Mouse (Mus musculus) heart, embryonic 14.5 days (tissue): ENCODE data around the gene Ugt1a2. TPM values are rescaled to one million over a fixed set of nuclear protein-coding genes. Genes with fewer than 3 reads are reported as not detected.

Source experiments
- ATAC-seq: fragments of 200-750 bp; cut with Nextera tagmentation; 2 replicates; pipeline ENCODE4 v1.8.0; 2017; ENCODE audit warnings: low read depth, moderate TSS enrichment; ENCODE audit not compliant: insufficient number of reproducible peaks, insufficient read depth, low FRiP score
- H3K27ac ChIP-seq, 2 experiments: fragments of 200-500 bp in 1 of 2; fragments of 300-500 bp in 1 of 2; sonication (generic) in 1 of 2; replicated peaks in 1 of 2; 2 replicates each; pipeline ENCODE4 v1.5.1; 2012 to 2014; ENCODE audit warnings: low read depth in 2 of 2, low read length in 2 of 2, control low read depth in 1 of 2, mild to moderate bottlenecking in 1 of 2, mixed read lengths in 1 of 2; ENCODE audit not compliant: control insufficient read depth in 1 of 2, insufficient read depth in 1 of 2
- H3K27me3 ChIP-seq: fragments of 300-500 bp; sonication (generic); 2 replicates; pipeline ENCODE4 v1.6.1; 2014; ENCODE audit warnings: mild to moderate bottlenecking, low read length, control low read depth; ENCODE audit not compliant: control insufficient read depth, insufficient read depth
- H3K36me3 ChIP-seq: fragments of 300-500 bp; sonication (generic); 2 replicates; pipeline ENCODE4 v1.6.1; 2014; ENCODE audit warnings: mild to moderate bottlenecking, control low read depth, low read length, mixed read lengths; ENCODE audit not compliant: control insufficient read depth, insufficient read depth
- H3K4me1 ChIP-seq, 2 experiments: fragments of 200-500 bp in 1 of 2; fragments of 300-500 bp in 1 of 2; sonication (generic) in 1 of 2; 2 replicates each; pipeline ENCODE4 v1.6.1; 2012 to 2014; ENCODE audit warnings: low read length in 2 of 2, control low read depth in 1 of 2, mixed read lengths in 1 of 2; ENCODE audit not compliant: control insufficient read depth in 2 of 2, insufficient read depth in 2 of 2
- H3K4me2 ChIP-seq: fragments of 300-500 bp; sonication (generic); 2 replicates; pipeline ENCODE4 v1.6.1; 2014; ENCODE audit warnings: mild to moderate bottlenecking, low read length
- H3K4me3 ChIP-seq, 2 experiments: fragments of 200-500 bp in 1 of 2; fragments of 300-500 bp in 1 of 2; sonication (generic) in 1 of 2; 2 replicates each; pipeline ENCODE4 v1.5.1; 2012 to 2014; ENCODE audit warnings: low read length in 2 of 2, mild to moderate bottlenecking in 2 of 2, control low read depth in 1 of 2, low read depth in 1 of 2, moderate library complexity in 1 of 2; ENCODE audit not compliant: control insufficient read depth in 1 of 2, insufficient read depth in 1 of 2
- H3K9ac ChIP-seq: fragments of 300-500 bp; sonication (generic); 2 replicates; pipeline ENCODE4 v1.6.1; 2014; ENCODE audit warnings: mild to moderate bottlenecking, low read length
- H3K9me3 ChIP-seq: fragments of 300-500 bp; sonication (generic); 2 replicates; pipeline ENCODE4 v1.6.1; 2016; ENCODE audit warnings: low read length, control low read depth; ENCODE audit not compliant: control insufficient read depth
- WGBS: fragments of 180-500 bp; shearing (Covaris S2); extraction: QIAGEN DNeasy Blood & Tissue Kit; methylation state at CpG from one replicate; pipeline ENCODE4 v1.1.7; 2014; 5-methylcytosine and 5-hydroxymethylcytosine counted together
- polyA plus RNA-seq: library from polyadenylated mRNA; unstranded; fragments of >200 nt; fragmentation: Nextera tagmentation; extraction: Ambion mirVana; gene quantifications from 2 replicates; pipeline ENCODE4 v1.2.1, GENCODE M21; 2014

Ugt1a2 gene
- polyA plus RNA-seq, 1 experiment from 2014 or later = not detected

GRCm38 (mm10) chr1:88264237-88264868 is 64.0 kb downstream of the Ugt1a2 start:
- no peaks in the 10 kb centered on the region for H3K27me3 ChIP-seq
- no peak overlapping the region for H3K27ac ChIP-seq
- H3K9me3 ChIP-seq = no peaks in the 10 kb centered on the region
- H3K4me3 ChIP-seq = no peak overlapping the region
- WGBS = 78% methylated on average over 7 of the region's 7 CpGs
- no peak overlapping the region for H3K9ac ChIP-seq
- ATAC-seq = no peak
- peaks cover 3 to 25% of the 10 kb centered on the region in 2 experiments for H3K4me1 ChIP-seq
- peaks cover 94% of the 10 kb centered on the region for H3K36me3 ChIP-seq
- H3K4me2 ChIP-seq = no peak overlapping the region

DNA sequence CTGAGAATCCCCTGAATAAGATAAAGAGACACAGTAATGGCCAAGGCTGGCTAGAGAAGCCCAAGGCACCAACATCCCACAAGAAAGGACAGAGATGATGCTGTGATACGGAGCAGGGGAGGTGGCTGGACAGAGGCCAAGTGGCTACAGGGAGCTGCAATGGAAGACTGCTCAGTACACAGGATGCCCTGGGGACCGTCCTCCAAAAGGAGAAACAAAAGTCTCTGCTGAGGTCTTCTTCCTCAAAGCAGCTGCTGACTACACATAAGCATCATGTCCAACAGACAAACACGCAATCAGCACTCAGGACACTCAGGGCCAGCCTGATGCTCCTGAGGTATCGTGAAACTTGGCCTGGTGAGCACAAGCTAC is 64.5 kb downstream of the Ugt1a2 start:
- WGBS = 70% methylated on average over 4 of the region's 4 CpGs
- ATAC-seq = no peak

GRCm38 (mm10) chr1:88266123-88266522 is 65.7 kb downstream of the Ugt1a2 start:
- H3K4me3 ChIP-seq = no peak overlapping the region
- no peak overlapping the region for H3K4me2 ChIP-seq
- ATAC-seq = no peak
- no peak overlapping the region for H3K9ac ChIP-seq
- peaks cover 91% of the 10 kb centered on the region for H3K36me3 ChIP-seq
- WGBS = 89% methylated on average over 13 of the region's 13 CpGs
- no peaks in the 10 kb centered on the region for H3K9me3 ChIP-seq
- no peak overlapping the region for H3K27ac ChIP-seq
- no peaks in the 10 kb centered on the region for H3K27me3 ChIP-seq
- H3K4me1 ChIP-seq = peaks cover 0 to 24% of the 10 kb centered on the region in 2 experiments

More for the DNA sequence above, 64.5 kb downstream of the Ugt1a2 start:
- H3K9me3 ChIP-seq = no peaks in the 10 kb centered on the region
- H3K36me3 ChIP-seq = peaks cover 99% of the 10 kb centered on the region
- no peaks in the 10 kb centered on the region for H3K27me3 ChIP-seq
- H3K4me1 ChIP-seq = peaks cover 0 to 24% of the 10 kb centered on the region in 2 experiments
- H3K9ac ChIP-seq = no peak overlapping the region
- no peak overlapping the region for H3K27ac ChIP-seq
- H3K4me3 ChIP-seq = no peak overlapping the region
- no peak overlapping the region for H3K4me2 ChIP-seq

DNA sequence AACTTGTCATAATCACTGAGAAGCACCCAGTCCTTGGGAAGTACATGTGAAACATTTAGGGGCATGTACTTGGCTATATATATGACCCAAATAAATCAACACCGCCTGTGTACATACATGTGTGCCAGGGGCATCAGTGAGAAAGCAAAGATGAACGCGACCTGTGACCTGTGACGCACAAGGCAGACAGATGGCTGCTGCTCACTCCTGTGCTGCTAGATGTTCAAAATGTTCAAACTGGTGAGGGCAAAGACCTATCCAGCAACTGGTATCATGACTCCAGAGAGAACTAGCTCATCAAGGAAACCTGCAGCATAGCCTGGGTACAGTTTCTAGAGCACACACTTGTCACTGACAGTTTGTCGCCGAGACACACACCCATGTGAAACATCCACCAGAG is 67.1 kb downstream of the Ugt1a2 start:
- WGBS = 93% methylated on average over 6 of the region's 6 CpGs
- H3K4me3 ChIP-seq = no peak overlapping the region
- H3K4me1 ChIP-seq = peaks cover 0 to 13% of the 10 kb centered on the region in 2 experiments
- no peak overlapping the region for H3K27ac ChIP-seq
- no peak overlapping the region for H3K4me2 ChIP-seq
- H3K36me3 ChIP-seq = peaks cover 91% of the 10 kb centered on the region
- no peak overlapping the region for H3K9ac ChIP-seq
- H3K9me3 ChIP-seq = no peaks in the 10 kb centered on the region
- no peaks in the 10 kb centered on the region for H3K27me3 ChIP-seq
- ATAC-seq = no peak

- no peak overlapping the region for H3K9ac ChIP-seq
- H3K4me1 ChIP-seq = peaks cover 0 to 7% of the 10 kb centered on the region in 2 experiments; a peak in 1 of 4 replicates
- H3K9me3 ChIP-seq = no peaks in the 10 kb centered on the region
- 83% methylated on average over 6 of the region's 6 CpGs for WGBS
- no peaks in the 10 kb centered on the region for H3K27me3 ChIP-seq
- H3K4me3 ChIP-seq = no peak overlapping the region
- no peak overlapping the region for H3K27ac ChIP-seq
- ATAC-seq = no peak
- peaks cover 91% of the 10 kb centered on the region for H3K36me3 ChIP-seq
- H3K4me2 ChIP-seq = no peak overlapping the region
These were observed 67.7 kb downstream of the Ugt1a2 start for GRCm38 (mm10) chr1:88268070-88268469.

Other genes starting within 250 kb of the Ugt1a2 start
- gene Usp40, start 192.1 kb upstream of the Ugt1a2 start, polyA plus RNA-seq = 30.7 and 32.8 TPM in 2 replicates
- gene Ugt1a10, start 145.2 kb upstream of the Ugt1a2 start, polyA plus RNA-seq = not detected in 2 replicates
- not detected in 2 replicates for gene Ugt1a9, start 129.8 kb upstream of the Ugt1a2 start, polyA plus RNA-seq
- not detected in 2 replicates for gene Ugt1a8, start 112.8 kb upstream of the Ugt1a2 start, polyA plus RNA-seq
- 1.0 and 2.1 TPM in 2 replicates for gene Ugt1a7c, start 105.5 kb upstream of the Ugt1a2 start, polyA plus RNA-seq
- gene Ugt1a6b, start 97.3 kb upstream of the Ugt1a2 start, polyA plus RNA-seq = 0.11 TPM in 1 of 2 replicates, not detected in the other
- 0.31 and 0.53 TPM in 2 replicates for gene Ugt1a6a, start 65.8 kb upstream of the Ugt1a2 start, polyA plus RNA-seq
- gene Ugt1a5, start 34.6 kb upstream of the Ugt1a2 start, polyA plus RNA-seq = not detected in 2 replicates
- gene Dnajb3, start 5.2 kb downstream of the Ugt1a2 start, polyA plus RNA-seq = 3.9 and 4.1 TPM in 2 replicates
- gene Ugt1a1, start 11.4 kb downstream of the Ugt1a2 start, polyA plus RNA-seq = not detected in 2 replicates
- 0.62 and 0.77 TPM in 2 replicates for gene Mroh2a, start 26.4 kb downstream of the Ugt1a2 start, polyA plus RNA-seq
- 104 TPM in 2 replicates for gene Hjurp, start 77.0 kb downstream of the Ugt1a2 start, polyA plus RNA-seq
- 0.04 TPM in 1 of 2 replicates, not detected in the other for gene Trpm8, start 77.1 kb downstream of the Ugt1a2 start, polyA plus RNA-seq
- gene Spp2, start 206.4 kb downstream of the Ugt1a2 start, polyA plus RNA-seq = not detected in 2 replicates